Mouse (Mus musculus): ENCODE results near the gene Bak1.
A peak's percentile ranks its signal among the peaks of the same experiment; 100 is the strongest.

Bak1 gene

DNA sequence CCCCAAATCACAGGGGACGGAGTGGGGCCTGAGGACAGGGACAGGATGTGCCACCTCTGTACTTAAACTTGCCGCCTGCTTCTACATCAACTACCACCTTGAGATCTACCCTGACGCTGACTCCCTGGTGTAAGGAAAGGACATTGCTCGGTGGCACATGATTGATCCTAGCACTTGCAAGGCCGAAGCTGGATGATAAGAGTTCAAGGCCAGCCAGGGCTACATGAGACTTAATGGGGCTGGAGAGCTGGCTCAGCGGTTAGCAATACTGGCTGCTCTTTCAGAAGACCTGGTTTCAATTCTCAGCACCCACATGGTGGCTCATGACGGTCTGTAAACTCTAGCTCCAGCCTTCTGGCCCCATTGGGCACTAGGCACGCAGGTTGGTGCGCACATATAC is 7.1 kb downstream of the Bak1 start:
- DNase-seq (ENCODE audit: extremely low read depth, low read depth), result no peak

DNA sequence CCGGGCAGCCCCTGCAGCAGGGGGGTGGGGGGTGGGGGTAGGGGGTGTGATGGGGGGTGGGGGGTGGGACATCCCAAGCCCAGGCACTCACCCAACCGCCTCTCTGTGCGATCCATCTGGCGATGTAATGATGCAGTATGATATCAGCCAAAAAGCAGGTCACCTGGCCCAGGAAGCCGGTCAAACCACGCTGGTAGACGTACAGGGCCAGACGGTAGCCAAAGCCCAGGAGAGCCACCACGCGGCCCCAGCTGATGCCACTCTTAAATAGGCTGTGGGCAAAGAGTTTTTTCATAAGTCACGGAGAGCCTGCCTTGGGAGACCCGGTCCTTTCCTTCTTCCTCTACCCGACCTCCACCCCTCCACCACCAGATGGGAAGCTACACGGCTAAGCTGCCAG is 7.7 kb downstream of the Bak1 start:
- DNase-seq (ENCODE audit: extremely low read depth, low read depth), result no peak

DNA sequence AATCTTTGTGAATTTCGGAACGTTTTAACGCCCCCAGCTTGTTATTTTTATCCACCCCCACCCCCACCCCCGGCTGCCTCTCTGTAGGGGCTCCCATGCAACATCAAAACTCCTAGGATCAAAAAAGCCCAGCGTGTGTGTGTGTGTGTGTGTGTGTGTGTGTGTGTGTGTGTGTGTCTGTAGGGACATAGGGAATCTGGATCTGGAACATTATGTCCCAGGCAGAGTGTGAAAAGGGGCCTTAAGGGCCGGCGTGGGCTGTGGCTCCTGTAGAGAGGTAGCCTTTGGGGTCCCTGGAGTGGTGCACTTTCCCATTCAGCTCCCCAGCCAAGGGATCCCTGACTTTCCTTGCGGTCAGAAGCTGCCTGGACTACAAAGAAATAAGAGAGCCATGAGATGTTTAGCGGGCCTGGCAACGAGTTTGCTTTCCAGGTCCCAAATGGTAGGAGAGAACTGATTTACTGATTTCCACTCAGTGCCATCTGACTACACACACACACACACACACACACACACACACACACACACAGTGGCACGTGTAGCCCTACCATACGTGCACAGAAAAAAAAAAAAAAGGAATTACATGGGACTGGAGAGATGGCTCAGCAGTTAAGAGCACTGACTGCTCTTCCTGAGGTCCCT is 10.1 kb downstream of the Bak1 start:
- DNase-seq (ENCODE audit: extremely low read depth, low read depth), result no peak

GRCm38 (mm10) chr17:27017564-27018499 is 11.0 kb downstream of the Bak1 start:
- DNase-seq (ENCODE audit: extremely low read depth, low read depth), result peak; percentile 46

- DNase-seq (ENCODE audit: extremely low read depth, low read depth), result peak; percentile 44
Observed at GRCm38 (mm10) chr17:27012909-27013308, 15.9 kb downstream of the Bak1 start.

DNA sequence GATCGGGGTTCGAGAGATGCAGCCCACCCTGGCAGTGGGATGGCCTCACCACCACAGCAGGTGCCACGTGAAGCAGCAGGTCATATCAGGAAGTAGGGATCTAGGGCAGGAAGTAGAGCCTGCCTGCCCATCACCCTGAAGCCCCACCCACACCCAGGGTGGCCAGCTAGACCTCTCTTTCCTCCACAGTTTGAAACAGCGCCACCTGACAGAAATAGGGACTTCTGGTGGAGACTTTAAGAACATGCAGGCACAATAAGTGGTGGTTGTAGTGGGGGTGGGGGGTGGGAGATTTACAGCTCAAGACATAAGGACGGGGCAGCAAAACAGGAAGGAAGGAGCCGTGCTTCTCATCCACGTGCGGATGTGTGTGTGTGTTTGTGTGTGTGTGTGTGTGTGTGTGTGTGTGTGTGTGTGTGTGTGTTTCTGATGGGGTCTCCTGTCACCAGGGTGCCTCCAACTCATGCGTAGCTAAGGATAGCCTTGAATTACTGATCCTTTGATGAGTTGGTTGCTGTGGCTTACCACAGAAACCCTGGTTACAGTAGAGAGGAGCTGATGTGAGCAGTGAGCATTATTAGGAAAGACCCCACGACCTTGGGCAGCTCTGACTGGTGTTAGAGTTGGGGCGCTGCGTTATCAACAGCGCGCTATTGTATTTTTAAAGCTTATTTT is 16.7 kb downstream of the Bak1 start:
- peak; percentile 95 for DNase-seq (ENCODE audit: extremely low read depth, low read depth)

DNA sequence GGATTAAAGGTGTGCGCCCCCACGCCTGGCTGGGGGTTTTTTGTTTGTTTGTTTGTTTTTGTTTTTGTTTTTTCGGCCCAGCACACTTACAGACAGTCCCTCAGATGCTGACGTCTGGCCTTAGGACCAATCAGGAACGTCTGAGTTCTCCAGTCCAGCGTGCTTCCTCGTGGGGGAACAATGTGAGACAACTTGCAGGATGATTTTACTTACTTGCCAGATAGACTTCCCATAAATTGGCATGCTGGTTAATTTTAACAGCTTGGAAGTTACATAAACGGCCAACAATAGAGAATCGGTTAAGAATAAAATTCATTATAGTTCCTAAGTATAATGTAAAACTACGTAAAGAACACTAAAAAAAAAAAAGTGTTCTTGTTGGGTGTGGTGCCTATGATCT is 17.6 kb downstream of the Bak1 start:
- no peak for DNase-seq (ENCODE audit: extremely low read depth, low read depth)

GRCm38 (mm10) chr17:27008277-27008676 is 20.5 kb downstream of the Bak1 start:
- peak; percentile 41 for DNase-seq (ENCODE audit: extremely low read depth, low read depth)

- DNase-seq (ENCODE audit: extremely low read depth, low read depth), result peak; percentile 56
Observed at GRCm38 (mm10) chr17:27005644-27006043, 23.2 kb downstream of the Bak1 start.

DNA sequence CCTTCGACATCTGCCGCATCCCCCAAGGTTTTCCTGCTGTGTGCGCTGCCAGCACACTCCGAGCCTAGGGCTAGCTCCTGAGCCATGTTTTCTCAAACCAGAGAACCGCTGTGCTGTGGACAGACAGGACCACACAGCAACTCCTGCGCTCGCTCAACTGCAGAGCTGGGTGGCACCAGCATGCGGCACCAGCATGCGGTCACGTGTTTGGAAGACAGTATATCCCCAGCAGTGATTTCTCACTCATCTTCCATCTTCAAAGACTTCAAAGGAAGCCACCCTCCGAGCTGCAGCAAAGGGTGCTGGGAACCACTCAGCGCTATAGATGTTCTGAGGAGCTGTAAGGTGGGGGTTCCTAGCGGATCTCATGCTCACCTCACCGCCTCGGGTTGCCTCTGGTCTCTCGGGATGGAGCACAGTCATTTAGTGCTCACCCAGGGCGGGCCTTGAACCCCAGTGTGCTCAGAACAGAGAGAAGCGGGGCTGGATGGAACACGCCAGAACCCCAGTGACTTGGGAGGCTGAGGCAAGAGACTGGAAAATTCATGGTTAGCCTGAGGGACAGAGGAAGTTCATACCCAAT is 23.8 kb downstream of the Bak1 start:
- DNase-seq (ENCODE audit: extremely low read depth, low read depth), result no peak

GRCm38 (mm10) chr17:27004431-27004830 is 24.4 kb downstream of the Bak1 start:
- peak; percentile 35 for DNase-seq (ENCODE audit: extremely low read depth, low read depth)

- peak; percentile 38 for DNase-seq (ENCODE audit: extremely low read depth, low read depth)
Observed at GRCm38 (mm10) chr17:27001889-27002288, 26.9 kb downstream of the Bak1 start.

- no peak for DNase-seq (ENCODE audit: extremely low read depth, low read depth)
Observed at GRCm38 (mm10) chr17:27001151-27001550, 27.7 kb downstream of the Bak1 start.

DNA sequence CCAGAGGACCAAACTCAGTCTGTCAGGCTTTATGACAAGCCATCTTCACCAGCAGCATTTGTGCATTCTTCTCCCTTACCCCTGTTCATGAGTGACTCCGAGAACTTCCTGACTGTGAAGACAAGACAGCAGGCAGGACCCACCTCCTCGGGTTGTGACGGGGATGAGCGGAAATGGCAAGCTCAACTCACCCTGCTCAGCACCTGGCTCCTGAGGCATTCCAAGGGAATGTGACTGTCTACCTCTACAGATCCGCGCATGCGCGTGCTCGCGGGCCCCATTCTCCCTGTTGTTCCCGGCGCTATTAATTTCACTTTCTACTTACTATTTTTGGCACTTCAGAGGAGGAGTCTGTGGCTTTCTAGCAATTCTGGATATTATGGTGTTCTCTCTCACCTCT is 28.8 kb downstream of the Bak1 start:
- no peak for DNase-seq (ENCODE audit: extremely low read depth, low read depth)

GRCm38 (mm10) chr17:26998283-26998682 is 30.5 kb downstream of the Bak1 start:
- no peak for DNase-seq (ENCODE audit: extremely low read depth, low read depth)

DNA sequence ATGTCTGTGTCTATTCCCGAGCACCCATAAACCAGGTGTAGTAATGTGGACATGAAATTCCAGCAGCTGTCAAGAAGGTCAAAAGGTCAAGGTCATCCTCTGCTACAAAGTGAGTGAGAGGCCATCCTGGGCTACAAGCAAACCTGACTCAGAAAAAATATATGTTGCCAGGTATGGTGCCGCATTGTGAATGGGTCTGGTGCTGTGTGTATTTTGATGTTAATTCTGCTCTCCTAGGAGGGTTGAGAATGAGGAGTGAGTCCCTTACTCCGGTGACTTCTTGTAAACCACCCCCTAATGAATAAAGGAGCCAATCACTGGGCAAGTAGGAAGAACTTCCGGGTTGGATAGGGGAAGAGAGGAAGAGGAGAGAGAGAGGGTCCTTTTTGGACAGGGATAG is 31.1 kb downstream of the Bak1 start:
- no peak for DNase-seq (ENCODE audit: extremely low read depth, low read depth)

DNA sequence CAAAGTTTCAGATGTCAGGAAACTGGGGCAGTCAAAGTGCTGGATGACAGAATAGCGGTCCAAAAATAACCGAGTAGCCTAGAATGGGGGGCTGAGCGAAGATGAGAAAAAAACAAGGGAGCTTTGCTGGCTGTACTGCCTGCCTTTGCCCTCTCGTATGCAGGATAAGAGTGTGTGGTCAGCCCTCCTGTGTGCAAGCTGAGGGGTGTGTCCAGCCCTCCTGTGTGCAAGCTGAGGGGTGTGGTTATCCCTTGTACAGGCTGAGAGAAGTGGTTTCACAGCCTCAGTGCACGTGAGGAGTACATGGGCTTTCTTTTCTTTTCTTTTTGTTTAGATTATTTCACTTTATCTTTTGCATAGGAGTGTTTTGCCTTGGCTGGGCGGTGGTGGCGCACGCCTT is 33.2 kb downstream of the Bak1 start:
- DNase-seq (ENCODE audit: extremely low read depth, low read depth), result no peak

DNA sequence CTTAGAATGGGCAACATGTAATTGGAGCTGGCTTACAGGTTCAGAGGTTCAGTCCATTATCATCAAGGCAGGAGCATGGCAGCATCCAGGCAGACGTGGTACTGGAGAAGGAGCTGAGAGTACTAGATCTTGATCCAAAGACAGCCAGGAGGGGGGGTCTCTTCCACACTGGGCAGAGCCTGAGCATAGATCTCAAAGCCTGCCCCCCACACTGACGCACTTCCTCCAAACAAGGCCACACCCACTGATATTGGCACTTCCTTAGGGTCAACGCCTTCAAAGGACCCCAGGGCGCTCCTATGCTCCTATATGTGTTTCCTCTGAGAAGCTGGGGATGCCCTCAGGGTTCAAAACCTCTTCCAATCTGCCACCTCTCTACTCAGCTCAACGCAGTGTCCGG is 33.8 kb downstream of the Bak1 start:
- DNase-seq (ENCODE audit: extremely low read depth, low read depth), result no peak

DNA sequence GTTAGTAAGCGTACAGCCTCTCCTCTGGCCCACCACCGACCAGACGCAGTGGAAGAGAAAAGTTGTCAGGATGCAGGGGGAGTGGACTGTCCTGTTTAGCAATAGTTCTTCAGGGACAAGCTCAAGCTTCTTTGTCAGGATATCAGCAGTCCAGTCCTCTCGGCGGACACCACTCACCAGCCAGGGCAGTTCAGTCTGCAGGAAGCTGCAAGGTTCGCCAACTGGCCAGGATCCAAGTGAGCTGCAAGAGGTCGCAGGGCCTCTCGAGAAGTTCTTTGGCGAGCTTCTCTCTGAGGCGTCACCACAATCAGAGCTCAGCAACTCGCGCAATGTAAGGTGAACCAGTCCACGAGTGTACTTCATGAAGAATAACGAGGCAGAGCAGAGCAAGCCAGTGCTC is 34.4 kb downstream of the Bak1 start:
- DNase-seq (ENCODE audit: extremely low read depth, low read depth), result no peak

- DNase-seq (ENCODE audit: extremely low read depth, low read depth), result no peak
Observed at GRCm38 (mm10) chr17:26990521-26990920, 38.3 kb downstream of the Bak1 start.

- DNase-seq (ENCODE audit: extremely low read depth, low read depth), result no peak
Observed at GRCm38 (mm10) chr17:26985503-26986179, 43.2 kb downstream of the Bak1 start.

Data from MEL-GATA-1-ER (cell line).